Mouse (Mus musculus) adrenal gland, adult (tissue): Measurements from ENCODE around the gene Mif4gd.
"Not testable (repeated sequence)": the region's sequence is repeated elsewhere in the genome, so short reads cannot be mapped to it uniquely, and the experiment has no call there.

Source experiments
- DNase-seq, 2 experiments: peaks; one replicate each; pipeline ENCODE4 v3.0.0; 2022 to 2023; ENCODE audit warnings: low spot score in 1 of 2; ENCODE audit not compliant: inconsistent age in 2 of 2

Mif4gd gene

GRCm38 (mm10) chr11:115612410-115613137 lies at the start of gene Mif4gd:
TSS of gene Mif4gd (minus strand) at chr11:115612969.
- DNase-seq = peak; percentile 95 to 99

GRCm38 (mm10) chr11:115660376-115660775 lies 47.6 kb upstream of the Mif4gd start:
- peak; percentile 61 to 65 for DNase-seq

DNA sequence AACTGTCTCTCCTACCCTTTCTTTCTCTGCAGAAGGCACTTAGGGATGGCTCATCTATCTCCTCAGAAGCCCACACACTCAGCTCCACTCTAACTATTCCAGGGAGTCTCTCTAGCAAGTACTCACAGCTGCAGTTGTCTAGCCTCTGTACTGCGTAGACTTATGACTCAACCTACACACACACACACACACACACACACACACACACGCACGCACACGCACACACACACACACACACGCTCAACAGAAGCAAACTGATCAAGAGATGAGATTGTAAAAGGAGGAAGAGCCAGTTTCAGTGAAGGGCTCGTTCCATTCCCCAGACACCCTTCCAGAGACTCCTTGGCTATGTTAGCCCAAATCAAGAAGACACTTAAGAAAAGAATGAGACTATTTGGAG lies 45.8 kb upstream of the Mif4gd start:
- no peak for DNase-seq

DNA sequence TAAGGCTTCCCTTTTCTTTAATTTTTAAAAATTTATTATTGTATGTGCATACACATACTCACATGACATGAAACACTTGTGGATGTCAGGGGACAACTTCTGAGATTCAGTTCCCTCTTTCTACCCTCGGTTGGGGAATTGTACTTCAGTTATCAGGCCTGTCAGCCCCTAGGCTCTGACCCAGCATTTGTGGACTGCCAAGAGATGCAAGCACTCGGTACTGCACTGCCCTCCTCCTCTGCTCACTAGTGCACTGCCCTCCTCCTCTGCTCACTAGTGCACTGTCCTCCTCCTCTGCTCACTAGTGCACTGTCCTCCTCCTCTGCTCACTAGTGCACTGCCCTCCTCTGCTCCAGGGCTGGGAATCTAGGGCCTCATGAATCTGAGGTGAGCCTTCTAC lies 41.4 kb upstream of the Mif4gd start:
- DNase-seq = no peak

DNA sequence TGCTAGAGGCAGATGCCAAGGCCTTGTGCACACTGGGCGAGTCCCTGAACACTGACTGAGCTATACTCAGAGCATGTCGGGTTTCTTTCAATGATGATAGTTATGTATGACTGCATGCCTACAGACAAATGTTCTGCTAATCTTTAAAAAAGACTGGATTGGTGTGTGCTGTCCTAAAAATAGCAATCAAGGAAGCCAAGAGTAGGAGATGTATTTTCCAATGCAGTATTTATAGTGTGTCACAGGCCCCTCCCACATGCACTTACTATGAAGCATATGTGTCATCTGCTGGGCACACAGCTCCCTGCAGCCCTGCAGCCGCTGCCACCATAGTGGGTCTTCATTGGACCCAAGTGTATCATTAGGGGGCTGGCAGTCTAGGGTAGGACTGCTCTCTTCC lies 40.4 kb upstream of the Mif4gd start:
- DNase-seq = no peak

GRCm38 (mm10) chr11:115651680-115652079 lies 38.9 kb upstream of the Mif4gd start:
- no peak for DNase-seq

DNA sequence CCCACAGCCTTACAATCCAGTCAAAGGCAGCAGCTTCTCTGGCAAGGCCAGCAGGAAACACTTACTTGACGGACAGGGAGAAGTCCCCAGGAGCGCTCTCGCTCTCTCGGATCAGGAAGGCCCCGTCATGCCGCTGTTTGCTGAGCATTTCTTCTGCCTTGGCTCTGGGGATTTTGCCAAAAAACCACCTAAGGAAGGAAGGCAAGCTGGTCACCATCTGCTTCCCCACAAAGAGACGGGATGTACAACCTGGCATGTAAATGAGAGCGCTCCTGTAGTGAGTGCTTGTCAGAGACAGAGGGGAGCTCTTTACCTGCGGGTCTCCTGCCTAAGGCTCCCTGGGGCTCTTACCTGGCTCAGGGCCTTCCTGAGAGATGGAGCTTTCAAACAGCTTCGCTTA lies 36.9 kb upstream of the Mif4gd start:
- no peak for DNase-seq

- DNase-seq = peak in 1 of 2 experiments; percentile 86
Observed at GRCm38 (mm10) chr11:115647459-115647858, 34.7 kb upstream of the Mif4gd start.

GRCm38 (mm10) chr11:115646439-115646838 lies 33.7 kb upstream of the Mif4gd start:
- no peak for DNase-seq

- not testable (repeated sequence) for DNase-seq
Observed at GRCm38 (mm10) chr11:115645498-115645897, 32.7 kb upstream of the Mif4gd start.

- DNase-seq = no peak
Observed at GRCm38 (mm10) chr11:115644308-115644707, 31.5 kb upstream of the Mif4gd start.

- DNase-seq = no peak
Observed at GRCm38 (mm10) chr11:115643265-115643664, 30.5 kb upstream of the Mif4gd start.

- DNase-seq = no peak
Observed at GRCm38 (mm10) chr11:115642705-115643104, 29.9 kb upstream of the Mif4gd start.

GRCm38 (mm10) chr11:115641664-115642036 lies 28.9 kb upstream of the Mif4gd start:
- no peak for DNase-seq

GRCm38 (mm10) chr11:115640978-115641663 lies 28.4 kb upstream of the Mif4gd start:
- DNase-seq = no peak

GRCm38 (mm10) chr11:115640311-115640828 lies 27.6 kb upstream of the Mif4gd start:
- no peak for DNase-seq

GRCm38 (mm10) chr11:115639540-115639939 lies 26.8 kb upstream of the Mif4gd start:
- DNase-seq = no peak

DNA sequence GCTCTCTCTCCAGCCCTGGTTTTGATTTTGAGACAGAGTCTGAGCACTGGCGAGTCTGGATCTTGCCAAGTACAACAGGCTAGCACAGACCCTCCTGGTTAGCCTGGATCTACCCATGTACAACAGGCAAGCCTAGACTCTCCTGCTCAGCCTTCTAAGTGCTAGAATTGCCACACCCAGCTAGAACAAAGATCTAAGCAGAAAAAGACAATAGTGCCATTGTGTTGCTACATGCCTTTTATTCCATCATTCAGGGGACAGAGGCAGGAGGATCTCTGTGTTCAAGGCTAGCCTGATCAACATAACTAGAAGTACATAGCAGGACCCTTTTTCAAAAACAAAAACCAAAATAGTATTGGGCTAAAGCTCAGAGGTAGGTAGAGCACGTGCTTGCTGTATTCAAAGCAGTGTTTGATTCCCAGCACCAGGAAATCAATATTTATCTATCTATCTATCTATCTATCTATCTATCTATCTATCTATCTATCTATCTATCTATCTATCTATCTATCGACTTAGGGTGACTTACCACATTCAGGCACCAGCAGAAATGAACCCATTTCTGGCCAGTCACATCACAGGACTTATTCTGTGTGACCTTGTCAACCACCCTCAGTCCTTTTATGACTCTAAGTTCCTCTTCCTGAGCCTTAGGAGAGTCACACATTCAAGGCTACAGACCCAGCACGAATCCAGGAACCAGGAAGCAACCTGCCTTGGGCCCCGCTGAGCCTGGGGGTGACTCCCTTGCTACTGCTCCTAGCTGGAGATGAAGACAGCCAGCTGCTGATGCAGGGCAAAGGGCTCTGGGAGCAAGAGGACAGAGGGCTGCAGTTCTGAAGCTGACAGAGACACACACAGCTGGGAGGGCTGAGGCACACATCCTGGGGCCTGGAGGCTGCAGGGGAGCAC lies 26.0 kb upstream of the Mif4gd start:
- peak in 1 of 2 experiments; percentile 61 for DNase-seq

GRCm38 (mm10) chr11:115636960-115637359 lies 24.2 kb upstream of the Mif4gd start:
- no peak for DNase-seq

GRCm38 (mm10) chr11:115635484-115635883 lies 22.7 kb upstream of the Mif4gd start:
- no peak for DNase-seq

GRCm38 (mm10) chr11:115635041-115635440 lies 22.3 kb upstream of the Mif4gd start:
- DNase-seq = no peak
